In genomic region chr10:61967207-61967606, GRCm38 (mm10) we compare ENCODE assay signal across 14 mouse cellular contexts. TPM values are rescaled to one million over a fixed set of nuclear protein-coding genes. Genes with fewer than 3 reads are reported as not detected.
"Had no signal": no experiment of that assay in that cellular context is flagged by ENCODE, and none has a peak within 500 bp of the region (broad histone marks: within the 10 kb centered on the region; RNA-seq: fewer than 3 reads in every experiment).

No protein-coding gene starts in this region.

- H3K4me2 ChIP-seq: limb, embryonic 15.5 days; liver, embryonic 12.5 days; lung, embryonic 14.5 days; midbrain, embryonic 11.5 days; midbrain, embryonic 15.5 days; neural tube, embryonic 13.5 days had no signal

- H3K27me3 ChIP-seq: neural tube, embryonic 13.5 days had no signal

- H3K9ac ChIP-seq: limb, embryonic 15.5 days; liver, embryonic 12.5 days; lung, embryonic 14.5 days; midbrain, embryonic 15.5 days; neural tube, embryonic 13.5 days had no signal

- H3K27ac ChIP-seq: left cerebral cortex, adult 2 months; limb, embryonic 15.5 days; liver, embryonic 12.5 days; midbrain, embryonic 15.5 days; neural tube, embryonic 13.5 days had no signal

- ATAC-seq: midbrain, embryonic 15.5 days had no signal

- H3K9me3 ChIP-seq: limb, embryonic 15.5 days; liver, embryonic 12.5 days; midbrain, embryonic 15.5 days; neural tube, embryonic 13.5 days had no signal

- H3K4me3 ChIP-seq: left cerebral cortex, adult 2 months; limb, embryonic 15.5 days; liver, embryonic 12.5 days; midbrain, embryonic 15.5 days; neural tube, embryonic 13.5 days had no signal

- DNase-seq: kidney, postnatal 25 days; lung, embryonic 14.5 days; lung, postnatal 10 days; lung, postnatal 4 days; retina, postnatal 1 day; right cerebral cortex, postnatal 4 days; spleen, adult 18-20 months had no signal

- H3K36me3 ChIP-seq: limb, embryonic 15.5 days; liver, embryonic 12.5 days; midbrain, embryonic 15.5 days; neural tube, embryonic 13.5 days had no signal

RNA-seq across cellular contexts. Expression of gene Col13a1, which starts 11.7 kb away (rescaled TPM):
- total RNA-seq: megakaryocyte, adult 5-6 weeks had no signal
